Mouse (Mus musculus) ovary, adult 2 months (tissue): Measurements from ENCODE around the gene Mafk. TPM values are rescaled to one million over a fixed set of nuclear protein-coding genes. Genes with fewer than 3 reads are reported as not detected.

ENCODE experiments used
- polyA plus RNA-seq: library from polyadenylated mRNA; depleted of rRNA; stranded (reverse); fragments of >200 nt; gene quantifications from 2 replicates; pipeline ENCODE4 v1.2.3, GENCODE M21; 2012; rRNA removed

The Mafk gene
- 25.7 and 29.3 TPM in 2 replicates for polyA plus RNA-seq

DNA sequence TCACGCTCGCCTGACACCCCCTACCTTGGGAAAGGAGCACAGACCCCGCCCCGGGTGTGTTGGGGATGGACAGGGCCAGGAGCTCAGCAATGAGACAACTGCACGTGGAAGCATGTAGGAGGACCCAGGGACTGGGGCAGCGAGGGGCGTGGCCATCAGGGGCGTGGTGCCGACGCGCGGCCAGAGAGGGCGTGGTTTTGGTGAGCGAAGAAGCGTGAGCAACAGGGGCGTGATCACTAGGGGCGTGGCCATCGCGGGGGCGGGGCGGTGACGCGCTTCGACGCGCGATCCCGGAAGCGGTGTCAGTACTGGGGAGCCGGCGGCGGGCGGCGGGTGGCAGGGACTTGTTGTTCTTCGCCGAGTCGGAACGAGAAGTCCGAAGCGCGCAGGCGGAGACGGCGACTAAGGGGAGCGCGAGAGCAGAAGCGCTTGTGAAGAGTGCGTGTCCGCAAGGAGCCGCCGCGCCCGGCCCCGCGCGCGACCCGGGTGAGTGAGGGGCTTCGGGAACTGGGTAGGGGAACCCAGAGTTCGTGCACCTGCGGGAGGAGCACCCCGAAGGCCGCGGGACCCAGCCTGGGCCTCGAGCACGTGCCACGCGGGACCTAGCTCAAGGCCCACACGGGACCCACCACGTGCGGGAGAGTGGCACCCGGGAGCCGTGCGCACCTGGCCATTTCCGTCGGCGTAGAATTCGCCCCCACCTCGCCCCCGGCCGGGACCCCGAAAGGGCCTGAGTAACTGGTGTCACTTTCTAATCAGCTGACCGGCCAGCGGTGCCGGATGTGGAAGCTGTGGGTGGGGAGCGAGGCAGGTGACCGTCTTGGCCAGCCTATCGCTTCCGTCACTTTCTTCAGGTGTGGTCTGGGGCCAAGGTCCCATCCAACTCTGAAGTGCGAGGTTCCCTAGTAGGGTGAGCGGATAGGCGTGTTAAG lies at the start of gene Mafk:
Gene Mafk (plus strand): TSS at position 287 of the 932 bp plus-strand sequence.

DNA sequence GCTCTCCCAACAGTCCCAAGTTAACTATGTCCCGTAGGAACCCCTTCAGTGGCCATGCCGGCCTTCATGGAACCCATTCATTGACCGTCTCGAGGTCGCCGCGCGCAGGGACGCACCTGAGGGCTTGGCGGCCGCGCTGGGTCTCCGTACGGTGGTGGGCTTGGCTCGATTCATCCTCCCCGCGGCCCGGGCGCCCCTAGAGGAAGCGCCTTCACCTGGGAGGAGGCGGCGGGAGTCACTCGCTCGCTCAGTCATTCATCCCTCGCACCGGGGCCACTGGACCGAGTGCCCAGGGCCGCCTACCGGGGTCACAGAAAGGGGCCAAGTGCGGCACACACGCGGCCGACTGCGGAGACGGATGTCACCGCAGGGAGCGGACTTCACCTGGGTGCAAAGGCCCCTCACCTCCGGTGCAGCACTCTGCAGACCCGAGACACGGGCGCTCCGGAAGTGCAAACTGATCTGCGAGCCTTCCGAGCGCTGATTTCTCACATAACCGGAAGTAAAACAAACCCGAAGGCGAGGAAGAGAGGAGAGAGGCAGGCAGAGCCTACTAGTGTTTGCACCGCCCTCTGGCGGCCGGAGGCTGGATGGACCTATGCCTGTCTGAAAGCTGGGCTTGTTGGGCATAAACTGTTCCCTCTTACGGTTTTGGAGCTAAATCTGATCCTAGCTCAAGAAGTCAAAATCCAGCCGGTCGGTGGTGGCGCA lies 15.9 kb upstream of the Mafk start, which contains the start of gene Ints1:
Gene Ints1 (minus strand): TSS at position 459 of the 711 bp plus-strand sequence.

DNA sequence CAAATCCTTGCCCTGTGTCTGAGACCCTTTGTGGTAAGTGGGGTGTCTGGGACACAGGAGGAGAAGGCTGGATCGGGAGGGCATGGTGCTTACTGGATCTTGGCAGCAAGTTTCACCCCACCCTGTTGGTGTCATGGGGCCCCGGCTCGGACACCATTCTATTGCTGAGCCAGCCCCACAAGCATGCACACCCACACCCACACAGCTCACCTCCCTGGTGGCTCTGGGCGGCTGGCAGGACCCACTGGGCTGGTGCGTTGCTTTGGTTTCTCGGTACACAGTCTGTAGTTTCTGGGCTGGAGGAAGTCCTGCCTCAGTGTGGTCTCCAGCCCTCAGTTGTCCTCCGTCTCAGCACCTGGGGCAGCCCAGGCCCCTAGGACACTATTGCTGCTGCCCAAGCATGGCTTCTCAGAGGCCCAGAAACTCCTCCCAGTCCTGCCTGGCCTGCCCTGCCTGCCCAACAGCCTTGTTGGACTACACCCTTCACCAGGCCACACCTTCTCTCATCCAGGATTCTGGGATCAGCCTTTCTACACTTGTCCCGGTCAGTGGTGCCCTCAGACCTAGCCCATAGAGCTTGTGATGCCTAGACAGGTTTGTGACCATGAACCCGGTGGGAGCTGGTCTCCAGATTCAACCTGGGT lies 28.3 kb downstream of the Mafk start, which contains the start of gene Tmem184a:
Gene Tmem184a (minus strand): TSS at position 380 of the 644 bp plus-strand sequence.

DNA sequence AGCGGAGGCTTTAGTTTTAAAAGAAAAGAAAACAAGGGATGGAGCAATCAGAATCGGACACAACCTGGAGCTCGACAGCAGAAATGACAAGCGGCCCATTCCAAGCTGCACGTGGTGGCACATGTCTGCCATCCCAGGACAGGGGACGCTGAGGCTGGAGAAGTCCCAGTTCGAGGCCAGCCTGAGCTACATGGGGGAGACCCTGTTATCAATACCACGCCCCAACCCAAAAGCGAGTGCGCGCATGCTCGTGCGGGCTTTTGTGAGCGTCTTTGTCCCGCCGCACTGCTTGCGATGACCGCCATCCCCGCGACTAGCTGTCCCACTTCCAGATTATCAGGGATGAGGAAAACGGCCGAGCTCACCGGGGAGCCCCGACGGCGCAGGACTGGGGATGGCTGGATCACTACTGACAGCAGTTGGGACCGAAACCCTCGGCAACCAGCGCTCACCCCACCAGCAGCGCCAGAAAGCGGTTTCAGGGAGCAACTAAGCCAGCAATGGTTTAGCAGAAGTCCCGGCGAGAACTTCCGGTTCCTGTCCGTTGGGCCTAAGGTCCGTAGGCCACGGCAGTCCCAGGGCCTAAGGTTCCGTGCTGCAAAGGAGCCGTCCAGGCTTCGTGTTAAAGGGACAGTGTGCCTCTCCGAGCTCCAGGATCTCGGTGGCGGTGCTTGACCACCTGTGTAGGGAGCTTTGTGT lies 35.2 kb downstream of the Mafk start, which contains the start of the genes Gm26938 and Psmg3:
Gene Gm26938 (minus strand): TSS at position 51 of the 699 bp plus-strand sequence.
Gene Psmg3 (minus strand): TSS at position 529 of the 699 bp plus-strand sequence.

Other genes starting within 250 kb of the Mafk start
- gene Uncx, start 248.0 kb upstream of the Mafk start, polyA plus RNA-seq, result not detected in 2 replicates
- gene Micall2, start 55.2 kb upstream of the Mafk start, polyA plus RNA-seq, result 6.3 and 6.6 TPM in 2 replicates
- gene Ints1, start 15.8 kb upstream of the Mafk start, polyA plus RNA-seq, result 91.7 and 94.2 TPM in 2 replicates
- 68.6 and 192 TPM in 2 replicates for gene Tmem184a, start 28.4 kb downstream of the Mafk start, polyA plus RNA-seq
- gene Gm26938, start 34.9 kb downstream of the Mafk start, polyA plus RNA-seq, result not detected in 2 replicates
- gene Psmg3, start 35.4 kb downstream of the Mafk start, polyA plus RNA-seq, result 37.7 and 50.5 TPM in 2 replicates
- gene Elfn1, start 116.4 kb downstream of the Mafk start, polyA plus RNA-seq, result 4.7 and 5.3 TPM in 2 replicates